Mouse (Mus musculus): Measurements from ENCODE around the gene Rnf212b.

Rnf212b gene

DNA sequence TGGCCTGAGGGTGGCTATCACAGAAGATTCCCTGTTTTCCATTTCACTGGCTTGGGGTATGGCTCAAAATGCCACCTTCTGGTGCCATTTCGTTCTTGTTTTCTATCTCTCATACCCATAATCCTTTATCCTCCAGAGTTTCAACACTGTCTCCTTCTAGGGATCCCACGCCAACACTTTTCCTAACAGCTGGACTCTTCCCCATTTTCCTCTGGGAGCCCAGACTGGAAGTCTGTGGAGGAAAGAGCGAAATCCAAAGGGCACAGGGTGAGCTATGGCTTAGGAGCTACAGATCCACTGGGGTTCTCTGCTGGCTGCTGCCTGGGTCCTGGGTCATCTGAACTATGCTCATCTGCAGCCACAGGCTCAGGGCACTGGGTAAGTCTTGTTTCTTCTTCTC, 60.2 kb downstream of the Rnf212b start:
- no peak for DNase-seq (ENCODE audit: low read depth)

DNA sequence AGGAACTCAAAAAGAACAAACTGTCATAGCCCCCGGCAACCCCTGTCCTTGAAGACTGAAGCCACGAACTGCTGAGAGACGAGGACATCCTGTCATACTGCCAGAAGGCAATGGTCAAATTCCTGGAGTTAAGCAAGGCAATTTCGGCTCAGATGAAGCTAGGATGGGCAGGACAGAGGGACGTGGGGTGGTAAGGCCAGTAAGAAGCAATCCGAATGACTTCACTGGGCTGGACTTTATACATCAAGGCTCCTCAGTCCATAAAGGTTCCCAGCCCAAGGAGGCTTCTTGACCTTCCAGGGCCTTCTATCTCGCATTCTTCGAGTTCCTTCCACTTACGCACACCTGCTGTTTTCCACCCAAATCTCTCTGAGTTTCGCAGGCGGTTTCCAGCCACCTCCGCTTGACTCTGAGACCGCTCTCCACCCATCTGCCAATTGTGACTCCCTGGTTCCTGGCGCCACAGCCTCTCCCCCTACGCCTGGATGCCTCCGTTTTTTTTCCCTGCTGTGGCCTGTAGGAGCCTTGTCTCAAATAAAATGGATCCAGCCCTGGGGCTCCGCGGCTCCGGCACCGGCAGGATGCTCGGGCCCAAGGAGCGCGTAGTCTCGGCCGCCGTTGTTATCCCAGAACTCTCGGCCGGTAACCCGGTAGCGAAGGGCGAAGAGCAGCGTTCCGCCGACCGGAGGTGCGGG, 62.0 kb downstream of the Rnf212b start:
- peak; percentile 15 for DNase-seq (ENCODE audit: low read depth)

DNA sequence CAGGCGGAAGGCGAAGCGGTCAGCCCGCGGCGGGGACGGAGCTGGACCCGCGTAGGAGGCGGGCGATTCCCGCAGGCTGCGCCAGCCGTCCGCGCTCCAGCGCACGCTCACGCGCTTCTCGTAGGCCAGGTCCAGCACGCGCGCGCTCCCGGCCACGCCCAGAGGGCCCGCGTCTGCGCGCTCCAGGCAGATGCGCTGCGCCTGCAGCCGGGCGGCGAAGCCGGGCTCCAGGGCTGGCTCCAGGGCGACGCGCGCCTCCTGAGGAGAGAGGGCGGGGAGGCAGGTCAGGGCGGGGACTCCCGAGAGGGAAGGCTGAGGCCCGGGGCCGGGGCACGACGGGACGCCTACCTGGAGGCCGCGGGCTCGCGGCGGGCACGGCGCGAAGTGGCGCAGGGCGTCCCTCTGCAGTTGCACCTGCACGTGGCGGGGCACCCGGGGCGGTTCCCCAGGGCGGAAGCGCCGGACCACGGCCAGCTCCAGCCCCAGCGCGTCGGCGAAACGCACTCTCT, 62.7 kb downstream of the Rnf212b start:
- DNase-seq (ENCODE audit: low read depth) = peak; percentile 93

DNA sequence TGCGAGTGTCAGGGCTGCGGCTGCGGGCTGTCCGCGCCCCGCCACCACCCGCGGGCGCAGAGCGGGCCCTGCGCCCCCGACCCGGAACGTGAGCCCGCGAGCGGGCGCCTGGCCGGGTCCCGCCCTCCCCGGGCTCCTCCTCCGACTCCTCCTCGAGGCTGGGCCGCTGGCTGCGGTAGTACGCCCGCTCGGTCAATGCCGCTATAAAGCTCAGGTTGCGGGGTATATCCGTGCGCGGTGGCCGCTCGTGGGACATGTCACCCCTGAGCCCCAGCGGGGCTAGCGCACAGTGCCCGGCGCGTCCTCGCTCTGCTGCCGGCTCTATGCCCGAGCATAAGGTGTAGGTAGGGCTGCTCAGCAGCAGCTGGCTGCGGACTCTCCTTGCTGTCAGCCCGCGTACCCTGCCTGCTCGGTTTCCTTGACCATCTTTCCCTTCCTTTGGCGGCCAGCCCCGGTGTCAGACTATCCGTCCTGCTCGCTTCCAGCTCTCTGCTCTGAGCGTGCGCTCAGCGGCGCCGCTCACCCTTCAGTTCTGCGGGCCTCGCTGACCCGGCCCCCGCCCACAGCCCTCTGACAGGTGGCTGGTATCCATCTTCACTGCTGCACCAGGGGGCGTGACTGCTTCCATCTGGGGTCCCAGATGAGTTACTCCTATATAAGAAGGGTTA, 63.2 kb downstream of the Rnf212b start, which contains the start of gene Ppp1r3e:
Ppp1r3e (minus strand) TSS at position 503 of the 668 bp plus-strand sequence.
- peak; percentile 60 for DNase-seq (ENCODE audit: low read depth)

DNA sequence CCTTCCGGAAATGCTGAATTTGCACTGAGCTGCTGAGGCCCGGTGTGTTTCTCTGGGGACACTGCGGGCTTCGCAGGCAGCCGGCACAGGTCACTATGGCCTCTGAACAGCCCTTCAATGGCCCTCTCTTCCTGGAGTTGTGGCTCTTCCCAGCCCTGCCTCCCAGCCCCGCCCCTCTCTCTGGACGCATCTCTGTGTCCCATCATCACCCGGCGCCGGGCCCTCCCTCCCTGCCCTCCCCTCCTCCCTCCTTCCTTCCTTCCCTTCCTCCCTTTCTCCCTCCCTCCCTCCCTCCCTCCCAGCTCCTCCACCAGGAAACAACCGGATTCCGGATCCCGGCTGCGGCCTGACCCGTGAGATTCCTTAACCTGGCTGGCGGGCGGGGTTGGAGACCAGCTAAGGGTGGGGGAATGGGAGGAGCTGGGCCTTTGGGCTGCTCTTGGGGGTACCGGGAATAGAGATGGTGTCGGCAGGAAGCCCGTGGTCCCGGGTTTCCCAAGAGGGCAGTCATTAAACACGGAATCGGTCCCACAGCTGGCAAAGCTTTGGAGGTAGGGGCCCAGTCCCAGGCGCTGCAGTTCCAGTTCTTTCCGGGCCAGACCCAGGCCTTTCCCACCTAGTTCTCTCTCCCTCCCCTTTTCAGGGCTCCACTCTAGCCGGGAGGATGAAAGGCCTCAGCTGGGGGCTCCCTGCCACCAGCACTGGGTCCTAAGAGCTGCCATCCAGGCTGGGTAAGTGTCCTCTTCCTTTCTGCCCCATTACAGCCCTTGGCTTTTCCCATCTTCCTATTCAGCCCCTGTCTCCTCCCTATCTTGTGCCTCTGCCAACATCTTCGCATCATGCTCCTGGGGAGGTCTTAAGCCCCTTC, 69.4 kb downstream of the Rnf212b start, which contains the start of the genes Bcl2l2 and Gm20521:
Bcl2l2 (plus strand) TSS at position 224 of the 868 bp plus-strand sequence.
Gm20521 (plus strand) TSS at position 288 of the 868 bp plus-strand sequence.
- DNase-seq (ENCODE audit: low read depth) = peak; percentile 95

DNA sequence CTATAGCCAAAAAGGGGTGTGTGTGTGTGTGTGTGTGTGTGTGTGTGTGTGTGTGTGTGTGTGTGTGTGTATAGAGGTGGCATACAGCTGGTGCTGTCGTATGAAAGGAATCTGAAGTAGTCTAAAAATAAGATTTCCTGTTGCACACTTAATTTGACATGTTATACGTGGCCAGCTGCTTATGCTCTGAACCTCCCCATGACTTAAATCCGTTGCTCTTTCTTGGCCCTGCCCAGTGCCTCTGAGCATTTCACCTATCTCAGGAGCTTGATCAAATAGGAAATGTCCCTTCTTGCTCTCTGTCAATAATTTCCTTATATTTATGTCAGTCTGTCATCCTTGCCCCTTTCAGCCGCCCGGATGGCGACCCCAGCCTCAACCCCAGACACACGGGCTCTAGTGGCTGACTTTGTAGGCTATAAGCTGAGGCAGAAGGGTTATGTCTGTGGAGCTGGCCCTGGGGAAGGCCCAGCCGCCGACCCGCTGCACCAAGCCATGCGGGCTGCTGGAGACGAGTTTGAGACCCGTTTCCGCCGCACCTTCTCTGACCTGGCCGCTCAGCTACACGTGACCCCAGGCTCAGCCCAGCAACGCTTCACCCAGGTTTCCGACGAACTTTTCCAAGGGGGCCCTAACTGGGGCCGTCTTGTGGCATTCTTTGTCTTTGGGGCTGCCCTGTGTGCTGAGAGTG, 70.2 kb downstream of the Rnf212b start:
- no peak for DNase-seq (ENCODE audit: low read depth)

DNA sequence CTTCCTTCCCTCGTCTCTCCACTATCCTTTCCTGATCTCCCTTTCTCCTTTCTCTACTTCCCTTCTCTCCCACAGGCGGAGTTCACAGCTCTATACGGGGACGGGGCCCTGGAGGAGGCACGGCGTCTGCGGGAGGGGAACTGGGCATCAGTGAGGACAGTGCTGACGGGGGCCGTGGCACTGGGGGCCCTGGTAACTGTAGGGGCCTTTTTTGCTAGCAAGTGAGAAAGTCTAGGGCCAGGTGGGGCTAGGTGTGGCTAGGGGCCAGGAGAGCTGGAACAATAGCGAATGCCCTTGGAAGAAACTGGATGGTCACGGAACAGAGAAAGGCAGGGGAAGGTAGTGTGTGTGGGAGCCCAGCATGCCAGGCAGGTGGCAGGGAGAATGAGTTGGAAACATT, 71.4 kb downstream of the Rnf212b start:
- DNase-seq (ENCODE audit: low read depth) = no peak

DNA sequence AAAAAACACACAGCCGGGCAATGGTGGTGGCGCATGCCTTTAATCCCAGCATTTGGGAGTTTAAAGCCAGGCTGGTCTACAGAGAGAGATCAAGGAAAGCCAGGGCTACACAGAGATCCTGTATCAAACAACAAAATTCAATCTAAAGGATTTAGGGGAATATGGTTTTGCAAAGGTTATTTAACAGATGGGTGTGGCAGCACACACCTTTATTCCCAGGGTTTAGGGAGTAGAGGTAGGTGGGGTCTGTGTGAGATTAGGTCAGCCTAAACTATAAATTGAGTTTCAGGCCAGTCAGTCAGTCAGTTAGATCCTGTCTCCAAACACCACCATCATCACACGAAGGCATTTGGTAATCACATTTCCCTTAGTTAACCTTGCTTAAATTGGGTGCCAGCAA, 78.3 kb downstream of the Rnf212b start, which contains the start of gene Pabpn1:
Pabpn1 (plus strand) TSS at position 301 of the 400 bp plus-strand sequence.
- no peak for DNase-seq (ENCODE audit: low read depth)

DNA sequence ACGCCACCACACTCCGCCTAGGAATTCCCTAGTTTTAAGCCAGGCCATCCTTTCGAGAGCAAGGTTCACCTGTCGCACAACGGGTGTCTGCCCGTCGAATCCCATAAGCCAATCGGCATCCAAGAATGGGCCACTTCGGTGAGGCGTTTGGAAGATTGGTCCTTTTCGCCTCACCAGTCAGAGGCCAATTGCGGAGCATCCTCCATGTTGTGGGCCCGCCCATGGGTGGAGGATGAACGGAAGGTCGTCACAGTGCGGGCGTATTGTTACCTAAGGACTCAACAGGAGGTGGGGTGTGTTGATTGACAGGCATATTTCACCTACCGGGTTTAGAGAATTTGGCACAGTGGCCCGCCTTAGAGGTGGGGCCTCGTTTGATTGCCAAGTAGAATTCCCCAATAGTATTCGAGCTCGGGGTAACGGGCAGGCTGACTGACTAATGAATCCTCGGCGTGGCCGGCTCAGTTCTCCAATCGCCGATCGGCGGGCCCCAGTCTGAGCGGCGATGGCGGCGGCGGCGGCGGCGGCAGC, 79.8 kb downstream of the Rnf212b start:
- DNase-seq (ENCODE audit: low read depth) = peak; percentile 97

DNA sequence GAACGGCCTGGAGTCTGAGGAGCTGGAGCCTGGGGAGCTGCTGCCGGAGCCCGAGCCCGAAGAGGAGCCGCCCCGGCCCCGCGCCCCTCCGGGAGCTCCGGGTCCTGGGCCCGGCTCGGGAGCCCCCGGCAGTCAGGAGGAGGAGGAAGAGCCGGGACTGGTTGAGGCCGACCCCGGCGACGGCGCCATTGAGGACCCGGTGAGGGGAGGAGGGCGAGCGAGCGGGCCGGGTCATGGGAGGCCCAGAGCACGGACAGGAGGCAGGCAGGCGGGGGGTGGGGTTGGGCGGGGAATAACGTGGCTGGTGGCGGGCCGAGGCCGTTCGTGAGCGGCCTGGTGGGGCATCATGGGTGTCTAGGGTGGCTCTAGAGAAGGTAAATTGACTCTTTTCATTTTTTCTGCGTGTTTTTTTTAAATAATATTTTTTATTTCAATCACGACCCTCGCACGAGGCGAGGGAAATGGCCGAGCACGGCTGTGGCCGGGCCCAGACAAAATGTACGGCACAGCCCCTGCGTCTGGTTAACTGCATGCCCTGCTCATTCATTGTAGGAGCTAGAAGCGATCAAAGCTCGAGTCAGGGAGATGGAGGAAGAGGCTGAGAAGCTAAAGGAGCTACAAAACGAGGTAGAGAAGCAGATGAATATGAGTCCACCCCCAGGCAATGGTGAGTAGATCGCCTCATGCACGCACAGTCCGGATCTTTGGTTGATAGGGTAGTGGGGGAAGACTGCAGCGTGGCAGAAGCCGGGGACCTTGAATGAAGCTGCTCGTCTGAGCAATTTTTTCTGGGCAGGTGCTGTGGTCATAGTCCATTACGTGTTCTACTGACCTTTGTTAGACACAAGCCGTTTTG, 80.6 kb downstream of the Rnf212b start:
- DNase-seq (ENCODE audit: low read depth) = peak; percentile 63

DNA sequence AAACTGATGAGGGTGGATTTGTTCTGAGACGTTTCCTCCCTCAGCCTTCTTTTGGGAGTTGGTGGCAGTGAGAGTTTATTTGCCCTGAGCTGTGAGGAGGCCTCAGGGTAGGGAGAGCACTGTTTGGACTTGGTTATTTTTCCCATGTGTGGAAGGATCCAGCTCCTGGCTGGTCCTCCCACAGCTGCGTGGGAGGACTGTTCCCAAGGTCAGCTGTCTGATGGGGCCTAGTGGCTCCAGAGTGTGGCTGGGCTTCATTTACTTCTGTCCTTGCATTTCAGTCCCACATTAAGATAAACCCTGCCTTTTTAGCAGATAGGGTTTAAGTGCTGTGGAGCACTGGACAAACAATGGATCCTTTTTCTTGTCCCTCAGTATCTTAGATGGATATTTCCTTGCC, 83.5 kb downstream of the Rnf212b start:
- no peak for DNase-seq (ENCODE audit: low read depth)

DNA sequence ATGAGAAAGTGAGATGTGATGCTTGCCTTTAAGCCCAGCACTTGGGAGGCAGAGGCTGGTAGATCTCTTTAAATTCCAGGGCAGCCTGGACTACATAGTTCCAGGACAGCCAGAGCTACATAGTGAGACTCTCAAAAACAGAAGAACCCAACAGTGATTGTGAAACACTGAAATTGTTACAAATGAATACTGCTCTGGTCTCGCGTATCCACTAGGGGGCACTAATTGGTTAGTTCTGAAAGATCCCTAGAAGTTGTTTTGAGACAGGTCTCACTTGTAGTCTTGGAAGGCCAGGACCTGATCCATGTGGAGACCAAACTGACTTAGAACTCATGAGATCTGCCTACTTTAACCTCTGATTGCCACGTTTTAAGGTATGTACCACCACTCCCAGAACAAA, 86.4 kb downstream of the Rnf212b start:
- peak; percentile 88 for DNase-seq (ENCODE audit: low read depth)

DNA sequence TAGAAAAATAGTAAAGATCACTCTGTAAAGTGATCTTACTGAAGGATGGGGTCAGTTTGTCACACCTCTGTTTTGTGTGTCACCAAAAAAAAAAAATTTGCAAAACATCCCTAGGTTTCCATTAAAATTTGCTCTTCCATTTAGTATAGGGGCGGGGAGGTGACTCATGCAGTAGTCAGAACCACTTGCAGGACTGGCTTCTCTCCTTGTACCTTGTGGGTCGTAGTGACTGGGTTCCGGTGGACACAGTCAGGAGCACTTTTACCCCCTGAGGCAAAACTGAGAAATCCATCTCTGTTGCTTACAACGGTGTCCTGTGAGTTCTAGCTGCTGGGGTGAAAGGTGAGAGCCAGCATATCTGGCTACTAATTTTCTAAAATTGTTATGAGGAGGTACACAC, 89.7 kb downstream of the Rnf212b start:
- DNase-seq (ENCODE audit: low read depth) = peak; percentile 26

Measured in NIH3T3 (cell line).